In the genomic region with DNA sequence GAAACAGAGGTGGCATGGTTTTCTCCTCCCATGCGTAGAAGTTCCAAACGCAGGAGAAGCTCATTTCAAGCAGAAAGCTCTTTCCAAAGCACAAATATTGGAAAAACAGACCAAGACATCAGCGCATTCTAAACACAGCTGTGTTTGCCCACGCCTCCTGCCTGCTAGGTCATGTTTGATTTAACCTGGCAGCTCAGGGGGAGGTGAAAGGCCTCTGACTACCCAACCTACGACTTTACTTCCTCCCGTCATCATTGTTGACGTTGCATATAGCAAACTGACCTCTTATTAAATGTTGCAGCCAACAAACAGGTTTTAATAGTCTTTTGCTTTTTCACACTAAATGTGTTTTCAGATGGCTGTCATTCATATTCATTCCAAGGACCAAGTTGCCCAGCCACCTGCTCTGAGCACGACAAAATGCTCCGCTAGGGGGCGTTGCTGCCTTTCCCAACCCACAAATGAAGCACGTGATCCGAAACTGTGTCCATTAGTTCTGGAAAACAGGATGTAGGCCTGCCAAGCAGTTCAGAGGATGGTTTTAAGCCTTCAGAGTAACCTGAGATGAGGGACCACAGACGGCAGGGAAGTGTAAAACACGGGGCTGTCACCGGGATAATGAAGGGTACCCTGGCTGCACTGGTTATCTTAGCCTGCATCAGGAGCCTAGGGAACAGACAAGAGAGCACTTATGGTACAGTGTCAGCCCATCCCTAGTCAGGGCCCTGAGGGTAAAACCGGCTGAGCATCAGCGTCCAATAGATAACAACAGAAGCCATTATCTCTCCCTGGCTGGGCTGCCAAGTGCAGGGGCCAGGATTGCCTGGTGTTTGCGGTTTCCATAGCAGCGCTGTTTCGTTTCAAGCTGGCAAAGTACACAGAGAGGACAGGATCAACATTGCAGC, we compare ENCODE assay signal across 7 mouse cellular contexts.
DNase-seq lines count a peak whose midpoint lies in the region; ATAC-seq lines count a peak whose summit lies in the region.

No protein-coding gene starts in this region.

- peak overlapping the region; percentile 63 for H3K27ac ChIP-seq in hindbrain, embryonic 14.5 days

- H3K4me2 ChIP-seq in hindbrain, embryonic 14.5 days (replicated peaks): no peak overlapping the region

- H3K9ac ChIP-seq in hindbrain, embryonic 14.5 days: no peak overlapping the region

- DNase-seq in adrenal gland, adult 2 months: peak; percentile 69
- peak; percentile 52 to 80 for DNase-seq in cerebellum, postnatal 4 days (ENCODE audit: low spot score in 2 of 2)
- peak; percentile 41 to 46 for DNase-seq in frontal cortex, postnatal 36 days (ENCODE audit: low spot score in 2 of 2)
- DNase-seq in hindbrain, embryonic 14.5 days (ENCODE audit: low spot score): peak; percentile 75
- DNase-seq in layer of hippocampus, postnatal 36 days: peak; percentile 73 to 76
- peak; percentile 71 for DNase-seq in lung, postnatal 25 days (ENCODE audit: low spot score)
- DNase-seq in right cerebral cortex, postnatal 4 days: peak; percentile 61

- H3K4me1 ChIP-seq in hindbrain, embryonic 14.5 days (replicated peaks; ENCODE audit: control insufficient read depth, insufficient read depth, low read length): peaks cover 27% of the 10 kb centered on the region

- H3K36me3 ChIP-seq in hindbrain, embryonic 14.5 days (replicated peaks; ENCODE audit: control insufficient read depth, insufficient read depth): no peaks in the 10 kb centered on the region

- no peaks in the 10 kb centered on the region for H3K27me3 ChIP-seq in hindbrain, embryonic 14.5 days (ENCODE audit: control insufficient read depth, insufficient read depth, low read length)

- H3K9me3 ChIP-seq in hindbrain, embryonic 14.5 days (ENCODE audit: control insufficient read depth, low read length): no peaks in the 10 kb centered on the region

- no peak overlapping the region for H3K4me3 ChIP-seq in hindbrain, embryonic 14.5 days (replicated peaks; ENCODE audit: low read length)

- peak; percentile 93 for ATAC-seq in hindbrain, embryonic 14.5 days (ENCODE audit: low FRiP score)

- WGBS in hindbrain, embryonic 14.5 days: 39% methylated on average over 20 of the region's 20 CpGs
